Mouse (Mus musculus) midbrain, embryonic 13.5 days (tissue): ENCODE measurements around the gene Slc25a34. TPM values are rescaled to one million over a fixed set of nuclear protein-coding genes. Genes with fewer than 3 reads are reported as not detected.

Experiments used
- ATAC-seq: fragments of 200-750 bp; cut with Nextera tagmentation; 2 replicates; pipeline ENCODE4 v1.8.0; 2017; ENCODE audit warnings: mild to moderate bottlenecking, moderate TSS enrichment, moderate library complexity
- H3K27ac ChIP-seq: fragments of 300-500 bp; sonication (generic); 2 replicates; pipeline ENCODE4 v1.5.1; 2015; ENCODE audit warnings: inconsistent platforms, mild to moderate bottlenecking, moderate library complexity
- H3K27me3 ChIP-seq: fragments of 300-500 bp; sonication (generic); 2 replicates; pipeline ENCODE4 v1.6.1; 2015; ENCODE audit warnings: mild to moderate bottlenecking, inconsistent platforms
- H3K36me3 ChIP-seq: fragments of 300-500 bp; sonication (generic); 2 replicates; pipeline ENCODE4 v1.6.1; 2015; ENCODE audit warnings: mild to moderate bottlenecking, inconsistent platforms
- H3K4me1 ChIP-seq: fragments of 300-500 bp; sonication (generic); replicated peaks from 2 replicates; pipeline ENCODE4 v1.6.1; 2015; ENCODE audit warnings: inconsistent platforms
- H3K4me2 ChIP-seq: fragments of 300-500 bp; sonication (generic); replicated peaks from 2 replicates; pipeline ENCODE4 v1.6.1; 2015; ENCODE audit warnings: moderate library complexity, mild to moderate bottlenecking, inconsistent platforms
- H3K4me3 ChIP-seq: fragments of 300-500 bp; sonication (generic); replicated peaks from 2 replicates; pipeline ENCODE4 v1.5.1; 2015; ENCODE audit warnings: mild to moderate bottlenecking, inconsistent platforms
- H3K9ac ChIP-seq: fragments of 300-500 bp; sonication (generic); replicated peaks from 2 replicates; pipeline ENCODE4 v1.6.1; 2015; ENCODE audit warnings: mild to moderate bottlenecking, inconsistent platforms
- H3K9me3 ChIP-seq: fragments of 300-500 bp; sonication (generic); 2 replicates; pipeline ENCODE4 v1.6.1; 2016; ENCODE audit warnings: mild to moderate bottlenecking, inconsistent platforms
- WGBS: fragments of 180-500 bp; shearing (Covaris S2); methylation state at CpG from one replicate; pipeline ENCODE4 v1.1.7; 2015; 5-methylcytosine and 5-hydroxymethylcytosine counted together
- polyA plus RNA-seq: library from polyadenylated mRNA; unstranded; fragments of >200 nt; fragmentation: Nextera tagmentation; extraction: Ambion mirVana; gene quantifications from 2 replicates; pipeline ENCODE4 v1.2.1, GENCODE M21; 2015

Slc25a34 gene
- polyA plus RNA-seq, 1 experiment from 2014 or later: 0.19 TPM

DNA sequence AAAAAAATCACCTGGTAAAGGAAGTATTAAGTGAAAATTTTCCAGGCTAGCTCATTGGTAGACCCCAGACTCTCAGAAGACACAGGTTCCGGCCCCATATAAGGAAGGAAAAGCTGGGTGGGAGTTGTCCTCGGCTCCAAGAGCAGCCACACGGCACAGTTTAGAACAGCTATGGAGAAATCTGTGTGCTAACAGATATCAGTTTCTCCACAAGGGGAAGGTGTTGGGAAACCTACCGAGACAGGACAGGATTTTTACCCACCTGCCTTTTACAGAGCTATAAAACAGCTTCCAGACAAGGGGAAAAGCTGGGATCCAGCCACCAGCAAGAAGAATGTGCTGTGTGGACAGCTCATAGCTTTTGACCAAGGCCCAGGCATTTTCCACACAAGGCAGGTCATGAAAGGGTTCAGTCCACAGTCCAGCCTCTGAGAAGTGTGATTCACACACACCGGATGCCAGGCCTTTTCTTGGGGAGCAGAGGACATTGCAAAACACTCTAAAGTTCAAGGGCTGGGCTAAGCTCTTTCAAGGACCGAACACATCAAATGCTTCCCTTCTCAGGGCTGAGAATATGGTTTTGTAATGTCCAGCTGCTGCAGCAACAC, 50.2 kb downstream of the Slc25a34 start:
- no peak overlapping the region for H3K4me3 ChIP-seq
- H3K4me1 ChIP-seq: no peaks in the 10 kb centered on the region
- H3K9me3 ChIP-seq: no peaks in the 10 kb centered on the region
- no peak for ATAC-seq
- no peaks in the 10 kb centered on the region for H3K27me3 ChIP-seq
- 75% methylated on average over 6 of the region's 6 CpGs for WGBS
- H3K27ac ChIP-seq: no peak overlapping the region
- peaks cover 8% of the 10 kb centered on the region; the same call in 1 of the 2 replicates for H3K36me3 ChIP-seq
- no peak overlapping the region for H3K9ac ChIP-seq
- H3K4me2 ChIP-seq: no peak overlapping the region

DNA sequence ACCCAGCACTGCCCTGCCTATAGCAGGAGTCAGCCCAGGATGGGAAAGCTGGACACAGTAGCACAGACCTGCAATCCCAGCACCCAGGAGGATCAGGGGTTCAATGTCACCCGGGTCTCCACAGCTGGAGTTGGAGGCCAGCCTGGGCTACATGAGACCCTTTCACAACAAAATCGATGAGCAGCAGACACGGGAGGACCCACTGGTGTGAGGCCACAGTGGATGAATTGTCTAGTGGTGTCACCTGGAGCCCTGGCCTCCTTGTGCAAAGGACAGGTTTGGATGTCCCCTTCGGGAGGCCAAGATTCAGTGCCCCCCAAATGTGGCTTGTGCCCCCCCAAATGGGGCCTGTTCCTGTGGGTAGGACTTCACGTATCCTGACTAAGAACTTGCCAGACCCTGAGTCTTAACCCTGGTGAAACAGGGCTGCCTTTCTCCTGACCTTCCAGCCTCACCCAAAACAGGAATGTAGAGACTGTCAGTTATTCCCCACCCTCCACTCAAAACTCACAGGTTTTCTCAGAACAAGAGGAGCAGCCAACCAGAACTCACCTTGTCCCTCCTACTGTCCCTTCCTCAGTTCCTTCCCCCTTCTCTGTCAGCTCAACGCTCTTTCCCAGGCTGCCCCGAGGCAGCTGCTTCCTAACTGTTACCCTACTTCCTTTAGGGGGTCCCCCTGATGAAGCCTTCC, 50.8 kb downstream of the Slc25a34 start:
- no peaks in the 10 kb centered on the region for H3K4me1 ChIP-seq
- H3K36me3 ChIP-seq: peaks cover 8% of the 10 kb centered on the region; the same call in 1 of the 2 replicates
- no peak overlapping the region for H3K4me2 ChIP-seq
- no peak overlapping the region for H3K27ac ChIP-seq
- H3K4me3 ChIP-seq: no peak overlapping the region
- no peaks in the 10 kb centered on the region for H3K9me3 ChIP-seq
- whole genome bisulfite sequencing: 79% methylated on average over 7 of the region's 7 CpGs
- ATAC-seq: no peak
- H3K9ac ChIP-seq: no peak overlapping the region
- H3K27me3 ChIP-seq: no peaks in the 10 kb centered on the region

DNA sequence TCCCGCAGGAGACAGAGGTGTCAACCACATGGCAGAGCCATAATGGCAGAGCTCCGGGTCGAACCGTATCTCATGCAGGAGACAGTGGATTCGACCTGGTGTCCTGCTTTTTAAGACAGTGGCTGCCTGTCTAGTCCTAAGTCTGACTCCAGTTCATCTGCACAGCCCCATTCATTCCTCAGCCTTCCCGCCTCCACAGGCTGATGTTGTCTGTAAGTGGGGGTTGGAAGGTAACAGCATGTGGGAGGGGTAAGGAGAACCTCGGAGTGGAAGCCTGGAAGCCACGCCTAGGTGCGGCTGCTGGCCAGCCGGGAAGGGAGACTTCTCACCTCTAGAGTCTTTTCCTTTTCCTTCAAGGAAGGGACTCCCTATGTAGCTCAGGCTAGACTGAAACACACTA, 51.7 kb downstream of the Slc25a34 start:
- Histone ChIP-seq H3K27me3 (no peaks in the 10 kb centered on the region), H3K4me2 (no peak overlapping the region), H3K9me3 (no peaks in the 10 kb centered on the region), H3K9ac (0 out of 2 replicates have a peak overlapping the region, but pooled peaks have one; percentile 7), H3K36me3 (0 out of 2 replicates have a peak, but pooled peaks cover 2% of the 10 kb centered on the region), H3K27ac (no peak overlapping the region), H3K4me1 (no peaks in the 10 kb centered on the region), H3K4me3 (no peak overlapping the region)
- ATAC-seq: no peak
- WGBS: 82% methylated on average over 10 of the region's 10 CpGs

DNA sequence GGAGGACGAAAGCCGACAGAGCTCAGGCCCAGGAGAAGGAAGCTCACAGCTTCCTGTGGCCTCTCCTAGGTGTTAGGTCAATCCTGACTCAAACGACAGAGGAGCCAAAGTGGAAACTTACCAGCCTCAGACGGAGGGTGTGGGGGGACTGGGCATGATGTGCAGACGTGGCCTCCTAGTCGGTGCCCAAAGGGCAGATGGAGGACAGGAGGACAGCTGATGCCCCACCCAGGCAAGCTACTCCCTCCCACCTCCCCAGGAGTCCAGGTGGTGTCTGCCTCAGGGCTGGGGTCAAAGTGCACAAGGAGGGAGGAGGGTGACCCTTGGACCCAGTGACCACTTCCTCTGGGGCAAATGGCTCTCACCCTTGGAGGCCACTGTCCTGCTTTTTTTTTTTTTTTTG, 52.3 kb downstream of the Slc25a34 start:
- H3K4me1 ChIP-seq: no peaks in the 10 kb centered on the region
- no peaks in the 10 kb centered on the region for H3K36me3 ChIP-seq
- H3K27me3 ChIP-seq: no peaks in the 10 kb centered on the region
- no peak overlapping the region for H3K27ac ChIP-seq
- H3K4me3 ChIP-seq: no peak overlapping the region
- no peaks in the 10 kb centered on the region for H3K9me3 ChIP-seq
- WGBS: 80% methylated on average over 6 of the region's 6 CpGs
- no peak overlapping the region for H3K4me2 ChIP-seq
- no peak overlapping the region for H3K9ac ChIP-seq
- no peak for ATAC-seq

DNA sequence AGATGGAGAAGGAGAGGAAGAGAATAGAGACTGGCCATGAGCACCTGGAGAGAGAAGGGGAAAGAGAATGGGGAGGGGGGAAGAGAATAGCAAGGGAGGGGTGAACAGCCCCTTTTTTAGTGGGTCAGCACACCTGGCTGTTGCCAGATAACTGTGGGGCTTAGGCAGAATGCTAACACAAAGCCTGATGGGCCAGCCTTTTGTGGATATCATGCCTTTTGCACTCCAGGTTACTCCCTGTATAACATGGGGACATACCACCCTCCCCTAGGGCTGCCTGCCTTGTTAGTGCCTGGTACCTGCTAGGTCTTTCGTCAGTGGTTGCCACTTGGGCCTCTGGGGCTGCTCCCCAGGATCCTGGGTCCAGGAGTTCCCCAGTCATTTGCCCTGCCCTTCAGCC, 52.8 kb downstream of the Slc25a34 start:
- no peaks in the 10 kb centered on the region for H3K4me1 ChIP-seq
- no peaks in the 10 kb centered on the region for H3K36me3 ChIP-seq
- ATAC-seq: no peak
- H3K9me3 ChIP-seq: no peaks in the 10 kb centered on the region
- H3K27me3 ChIP-seq: no peaks in the 10 kb centered on the region
- H3K4me2 ChIP-seq: no peak overlapping the region
- WGBS: 76% methylated on average over 1 of the region's 1 CpGs
- H3K27ac ChIP-seq: no peak overlapping the region
- H3K9ac ChIP-seq: no peak overlapping the region
- H3K4me3 ChIP-seq: no peak overlapping the region

DNA sequence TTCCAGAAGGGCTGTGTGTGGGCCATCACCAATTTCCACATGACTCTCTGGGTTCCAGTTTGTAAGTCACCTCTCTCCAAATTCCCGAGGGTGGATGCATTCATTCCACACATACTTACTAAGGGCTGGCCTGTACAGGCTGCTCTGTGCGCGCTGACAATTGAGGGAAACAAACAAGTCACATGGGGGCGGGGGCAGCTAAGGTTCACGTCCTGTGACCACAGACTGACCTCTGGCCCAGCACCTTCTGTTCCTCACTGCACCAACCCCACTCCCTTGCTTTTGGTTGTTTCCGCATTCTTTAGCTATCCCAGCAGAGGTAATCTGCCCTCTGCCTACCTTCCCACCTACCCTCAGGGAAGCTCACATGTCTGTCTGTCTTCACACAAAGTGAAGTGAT, 53.6 kb downstream of the Slc25a34 start:
- Histone ChIP-seq H3K4me1 (no peaks in the 10 kb centered on the region), H3K27ac (no peak overlapping the region), H3K36me3 (no peaks in the 10 kb centered on the region), H3K4me3 (no peak overlapping the region), H3K4me2 (no peak overlapping the region), H3K27me3 (no peaks in the 10 kb centered on the region), H3K9ac (no peak overlapping the region), H3K9me3 (no peaks in the 10 kb centered on the region)
- WGBS: 78% methylated on average over 6 of the region's 6 CpGs
- no peak for ATAC-seq

DNA sequence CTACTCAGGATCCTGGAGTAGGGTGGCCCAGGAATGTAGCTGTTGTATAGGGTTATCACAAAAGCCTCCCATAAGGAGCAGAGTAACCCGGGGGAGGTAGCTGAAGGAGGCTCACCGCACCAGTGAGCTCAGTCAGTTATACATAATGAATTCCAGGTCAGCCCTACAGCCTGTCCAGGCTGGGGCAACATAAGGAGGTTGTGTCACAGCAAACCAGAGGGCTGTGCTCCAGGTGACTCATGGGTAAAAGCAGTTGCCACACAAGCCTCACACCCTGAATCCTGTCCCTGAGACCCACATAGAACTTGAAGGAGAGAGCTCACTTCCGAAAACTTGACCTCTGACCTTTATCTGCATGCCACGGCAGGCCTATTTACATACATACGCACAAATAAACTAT, 54.7 kb downstream of the Slc25a34 start:
- H3K36me3 ChIP-seq: no peaks in the 10 kb centered on the region
- 85% methylated on average over 5 of the region's 5 CpGs for whole genome bisulfite sequencing
- ATAC-seq: no peak
- H3K27ac ChIP-seq: no peak overlapping the region
- no peak overlapping the region for H3K9ac ChIP-seq
- no peaks in the 10 kb centered on the region for H3K27me3 ChIP-seq
- no peak overlapping the region for H3K4me2 ChIP-seq
- H3K4me1 ChIP-seq: no peaks in the 10 kb centered on the region
- no peak overlapping the region for H3K4me3 ChIP-seq
- no peaks in the 10 kb centered on the region for H3K9me3 ChIP-seq

Other genes with a start within 250 kb of the Slc25a34 start
- 0.09 TPM in 1 of 2 replicates, not detected in the other for gene Clcnka, start 225.1 kb downstream of the Slc25a34 start, polyA plus RNA-seq
- gene Clcnkb, start 207.8 kb downstream of the Slc25a34 start, polyA plus RNA-seq: not detected in 2 replicates
- not detected in 2 replicates for gene Hspb7, start 203.0 kb downstream of the Slc25a34 start, polyA plus RNA-seq
- not detected in 2 replicates for gene Srarp, start 187.7 kb downstream of the Slc25a34 start, polyA plus RNA-seq
- 54.7 and 61.0 TPM in 2 replicates for gene Zbtb17, start 179.2 kb downstream of the Slc25a34 start, polyA plus RNA-seq
- 18.3 and 20.5 TPM in 2 replicates for gene Spen, start 85.2 kb downstream of the Slc25a34 start, polyA plus RNA-seq
- 24.0 and 24.7 TPM in 2 replicates for gene Fblim1, start 17.7 kb downstream of the Slc25a34 start, polyA plus RNA-seq
- 0.10 and 0.27 TPM in 2 replicates for gene Tmem82, start 5.2 kb downstream of the Slc25a34 start, polyA plus RNA-seq
- gene Plekhm2, start 41.1 kb upstream of the Slc25a34 start, polyA plus RNA-seq: 7.5 and 8.3 TPM in 2 replicates
- 0.48 TPM in 1 of 2 replicates, not detected in the other for gene Rsc1a1, start 61.8 kb upstream of the Slc25a34 start, polyA plus RNA-seq
- gene Ddi2, start 99.6 kb upstream of the Slc25a34 start, polyA plus RNA-seq: 15.7 and 16.6 TPM in 2 replicates
- gene Agmat, start 122.9 kb upstream of the Slc25a34 start, polyA plus RNA-seq: not detected in 2 replicates
- 5.7 and 6.9 TPM in 2 replicates for gene Dnajc16, start 167.1 kb upstream of the Slc25a34 start, polyA plus RNA-seq
- gene Casp9, start 169.8 kb upstream of the Slc25a34 start, polyA plus RNA-seq: 19.1 and 23.2 TPM in 2 replicates
- not detected in 2 replicates for gene Cela2a, start 202.3 kb upstream of the Slc25a34 start, polyA plus RNA-seq
- gene Ctrc, start 222.5 kb upstream of the Slc25a34 start, polyA plus RNA-seq: not detected in 2 replicates